Mouse (Mus musculus) small intestine, adult 2 months (tissue): ENCODE data around the gene Prim1.

ENCODE experiments used
- CTCF ChIP-seq: fragments of 200-500 bp; IDR thresholded peaks from 2 replicates; pipeline ENCODE4 v1.5.1; 2012; ENCODE audit warnings: low read depth, mild to moderate bottlenecking, control low read depth, inconsistent platforms, low read length, moderate library complexity, mixed read lengths; ENCODE audit not compliant: insufficient replicate concordance, insufficient read length; ENCODE audit errors: extremely low read depth
- POLR2A ChIP-seq: fragments of 200-500 bp; IDR thresholded peaks from 2 replicates; pipeline ENCODE4 v1.6.1; 2012; ENCODE audit warnings: low read depth, mild to moderate bottlenecking, control low read depth, inconsistent platforms, low read length, moderate library complexity

GRCm38 (mm10) chr10:127975503-127975902 is 39.5 kb upstream of the Prim1 start:
- TF ChIP-seq CTCF, result no peak
- TF ChIP-seq POLR2A, result no peak
